Mouse (Mus musculus) heart, embryonic 13.5 days (tissue): ENCODE measurements around the gene Lrrc42. TPM values are rescaled to one million over a fixed set of nuclear protein-coding genes. Genes with fewer than 3 reads are reported as not detected.

Experiments used
- ATAC-seq: fragments of 200-750 bp; cut with Nextera tagmentation; 2 replicates; pipeline ENCODE4 v1.8.0; 2017; ENCODE audit warnings: moderate TSS enrichment; ENCODE audit not compliant: insufficient number of reproducible peaks, low FRiP score, low TSS enrichment; ENCODE audit errors: extremely low read depth
- H3K27ac ChIP-seq: fragments of 300-500 bp; sonication (generic); replicated peaks from 2 replicates; pipeline ENCODE4 v1.5.1; 2015; ENCODE audit warnings: moderate library complexity, mild to moderate bottlenecking, inconsistent platforms
- H3K27me3 ChIP-seq: fragments of 300-500 bp; sonication (generic); replicated peaks from 2 replicates; pipeline ENCODE4 v1.6.1; 2015; ENCODE audit warnings: mild to moderate bottlenecking, inconsistent platforms
- H3K36me3 ChIP-seq: fragments of 300-500 bp; sonication (generic); 2 replicates; pipeline ENCODE4 v1.6.1; 2015; ENCODE audit warnings: mild to moderate bottlenecking, inconsistent platforms
- H3K4me1 ChIP-seq: fragments of 300-500 bp; sonication (generic); 2 replicates; pipeline ENCODE4 v1.6.1; 2015; ENCODE audit warnings: inconsistent platforms
- H3K4me2 ChIP-seq: fragments of 300-500 bp; sonication (generic); 2 replicates; pipeline ENCODE4 v1.6.1; 2015; ENCODE audit warnings: inconsistent platforms, mild to moderate bottlenecking, moderate library complexity
- H3K4me3 ChIP-seq: fragments of 300-500 bp; sonication (generic); 2 replicates; pipeline ENCODE4 v1.5.1; 2015; ENCODE audit warnings: moderate library complexity, mild to moderate bottlenecking, inconsistent platforms
- H3K9ac ChIP-seq: fragments of 300-500 bp; sonication (generic); 2 replicates; pipeline ENCODE4 v1.6.1; 2015; ENCODE audit warnings: inconsistent platforms, mild to moderate bottlenecking, moderate library complexity
- H3K9me3 ChIP-seq: fragments of 300-500 bp; sonication (generic); 2 replicates; pipeline ENCODE4 v1.6.1; 2016; ENCODE audit warnings: inconsistent platforms
- WGBS: fragments of 180-500 bp; shearing (Covaris S2); methylation state at CpG from one replicate; pipeline ENCODE4 v1.1.7; 2015; ENCODE audit warnings: mixed read lengths; 5-methylcytosine and 5-hydroxymethylcytosine counted together
- polyA plus RNA-seq: library from polyadenylated mRNA; unstranded; fragments of >200 nt; fragmentation: Nextera tagmentation; extraction: Ambion mirVana; gene quantifications from 2 replicates; pipeline ENCODE4 v1.2.1, GENCODE M21; 2015

The Lrrc42 gene
- polyA plus RNA-seq, 1 experiment from 2014 or later, result 53.5 TPM

GRCm38 (mm10) chr4:107248061-107248460 is 5.3 kb downstream of the Lrrc42 start:
- Histone ChIP-seq H3K4me2 (no peak overlapping the region), H3K36me3 (peaks cover 11% of the 10 kb centered on the region), H3K4me3 (no peak overlapping the region), H3K27me3 (no peaks in the 10 kb centered on the region), H3K4me1 (peaks cover 84% of the 10 kb centered on the region), H3K9me3 (no peaks in the 10 kb centered on the region), H3K27ac (peak overlapping the region; percentile 76; the same call in 1 of the 2 replicates), H3K9ac (peak overlapping the region; percentile 25; the same call in 1 of the 2 replicates)
- 73% methylated on average over 3 of the region's 3 CpGs for WGBS
- ATAC-seq, result no peak

- Histone ChIP-seq H3K27me3 (no peaks in the 10 kb centered on the region), H3K4me3 (no peak overlapping the region), H3K27ac (peak overlapping the region; percentile 76), H3K4me2 (0 out of 2 replicates have a peak overlapping the region, but pooled peaks have one; percentile 16), H3K9me3 (no peaks in the 10 kb centered on the region), H3K9ac (peak overlapping the region; percentile 47; the same call in 1 of the 2 replicates), H3K4me1 (peaks cover 79% of the 10 kb centered on the region), H3K36me3 (peaks cover 19% of the 10 kb centered on the region)
- 64% methylated on average over 9 of the region's 9 CpGs for WGBS
- ATAC-seq, result no peak
These were observed 6.2 kb downstream of the Lrrc42 start for GRCm38 (mm10) chr4:107247110-107247509.

GRCm38 (mm10) chr4:107246040-107246439 is 7.3 kb downstream of the Lrrc42 start:
- no peaks in the 10 kb centered on the region for H3K27me3 ChIP-seq
- no peak overlapping the region for H3K9ac ChIP-seq
- no peak overlapping the region for H3K4me3 ChIP-seq
- H3K36me3 ChIP-seq, result peaks cover 30% of the 10 kb centered on the region
- WGBS, result 31% methylated on average over 1 of the region's 1 CpGs
- H3K9me3 ChIP-seq, result no peaks in the 10 kb centered on the region
- H3K4me1 ChIP-seq, result peaks cover 72% of the 10 kb centered on the region
- H3K4me2 ChIP-seq, result 0 out of 2 replicates have a peak overlapping the region, but pooled peaks have one; percentile 11
- no peak for ATAC-seq
- peak overlapping the region; percentile 76 for H3K27ac ChIP-seq

- 59% methylated on average over 2 of the region's 2 CpGs for WGBS
- Histone ChIP-seq H3K4me1 (peaks cover 66% of the 10 kb centered on the region), H3K4me3 (no peak overlapping the region), H3K9ac (no peak overlapping the region), H3K27ac (peak overlapping the region; percentile 76), H3K4me2 (peak overlapping the region; percentile 2; the same call in 1 of the 2 replicates), H3K9me3 (no peaks in the 10 kb centered on the region), H3K36me3 (peaks cover 37% of the 10 kb centered on the region), H3K27me3 (no peaks in the 10 kb centered on the region)
- no peak; the same call in 1 of the 2 replicates for ATAC-seq
These were observed 8.0 kb downstream of the Lrrc42 start for GRCm38 (mm10) chr4:107245368-107245767.

- ATAC-seq, result no peak
- Histone ChIP-seq H3K9ac (no peak overlapping the region; the same call in 1 of the 2 replicates), H3K36me3 (peaks cover 53% of the 10 kb centered on the region), H3K4me1 (peaks cover 49% of the 10 kb centered on the region), H3K9me3 (no peaks in the 10 kb centered on the region), H3K4me2 (peak overlapping the region; percentile 12; the same call in 1 of the 2 replicates), H3K27ac (peak overlapping the region; percentile 76), H3K27me3 (no peaks in the 10 kb centered on the region), H3K4me3 (no peak overlapping the region)
- 54% methylated on average over 6 of the region's 6 CpGs for WGBS
These were observed 9.7 kb downstream of the Lrrc42 start for GRCm38 (mm10) chr4:107243365-107244333.

DNA sequence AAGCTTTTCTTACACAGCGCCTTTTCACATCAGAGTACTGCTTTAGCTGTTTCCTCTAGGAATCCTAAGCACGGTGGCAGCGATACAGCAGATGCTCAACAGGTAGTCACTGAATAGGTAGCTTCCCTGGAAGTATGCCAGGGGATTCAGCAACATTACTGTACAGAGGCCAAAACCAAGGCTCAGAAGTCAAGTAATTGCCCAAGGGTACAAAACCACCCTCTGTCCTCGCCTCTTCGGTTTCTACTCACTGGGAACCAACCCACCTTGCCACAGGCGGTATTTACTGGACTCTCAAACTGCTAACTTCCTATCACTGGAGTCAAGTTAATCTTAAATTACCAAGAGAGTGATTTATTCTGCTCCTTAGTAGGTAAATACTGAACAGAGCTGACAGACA is 13.1 kb downstream of the Lrrc42 start:
- Histone ChIP-seq H3K4me1 (peaks cover 17% of the 10 kb centered on the region), H3K9ac (no peak overlapping the region), H3K9me3 (no peaks in the 10 kb centered on the region), H3K4me2 (no peak overlapping the region), H3K36me3 (peaks cover 78% of the 10 kb centered on the region), H3K27ac (no peak overlapping the region), H3K4me3 (no peak overlapping the region), H3K27me3 (0 out of 2 replicates have a peak, but pooled peaks cover 2% of the 10 kb centered on the region)
- WGBS, result 93% methylated on average over 6 of the region's 6 CpGs
- ATAC-seq, result no peak

DNA sequence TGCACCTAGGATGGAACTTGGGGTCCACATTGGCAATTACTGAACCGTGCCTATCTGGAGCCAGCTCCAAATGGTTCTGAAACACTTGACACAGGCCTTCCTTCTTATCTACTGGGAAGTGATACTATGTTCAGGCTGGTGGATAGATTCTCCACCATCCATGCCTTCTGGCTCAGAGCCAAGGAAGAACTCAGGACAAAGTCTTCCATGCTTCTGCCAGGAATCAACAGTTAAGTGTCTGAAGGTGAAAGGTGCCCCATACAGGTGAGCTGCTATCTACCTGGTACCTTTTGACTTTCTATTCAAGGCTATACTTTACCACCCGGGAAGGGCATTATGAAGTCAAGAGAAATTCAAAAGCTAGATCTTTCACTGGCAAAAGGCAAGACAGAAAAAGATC is 15.1 kb downstream of the Lrrc42 start:
- Histone ChIP-seq H3K4me1 (peaks cover 1% of the 10 kb centered on the region), H3K27ac (no peak overlapping the region), H3K9ac (no peak overlapping the region), H3K4me2 (no peak overlapping the region), H3K9me3 (no peaks in the 10 kb centered on the region), H3K36me3 (peaks cover 96% of the 10 kb centered on the region), H3K27me3 (peaks cover 8% of the 10 kb centered on the region), H3K4me3 (no peak overlapping the region)
- WGBS, result 73% methylated on average over 2 of the region's 2 CpGs
- ATAC-seq, result no peak

DNA sequence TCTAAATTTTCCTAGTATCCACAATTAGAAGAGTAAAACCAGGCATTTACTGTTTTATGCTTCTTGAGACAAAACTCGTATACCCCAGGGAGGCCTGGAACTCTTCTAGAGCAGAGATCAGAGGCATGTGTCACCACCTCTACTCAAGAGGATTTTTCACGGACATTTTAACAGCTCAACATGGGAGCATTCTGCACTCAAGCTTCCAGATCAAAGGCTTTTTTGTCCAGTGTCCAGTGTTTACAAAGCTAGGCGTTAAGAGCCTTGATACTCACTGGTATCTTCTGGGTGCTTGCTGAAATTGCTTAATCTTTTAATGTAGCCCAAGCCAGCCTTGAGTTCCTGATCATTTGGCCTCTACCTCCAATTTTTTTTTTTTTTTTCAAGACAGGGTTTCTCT is 21.1 kb downstream of the Lrrc42 start:
- ATAC-seq, result no peak
- no peak overlapping the region for H3K4me3 ChIP-seq
- no peak overlapping the region for H3K4me2 ChIP-seq
- WGBS, result 17% methylated on average over 3 of the region's 3 CpGs
- H3K4me1 ChIP-seq, result peaks cover 16% of the 10 kb centered on the region; the same call in 1 of the 2 replicates
- H3K27me3 ChIP-seq, result peaks cover 22% of the 10 kb centered on the region
- no peak overlapping the region for H3K9ac ChIP-seq
- H3K9me3 ChIP-seq, result no peaks in the 10 kb centered on the region
- H3K27ac ChIP-seq, result no peak overlapping the region
- H3K36me3 ChIP-seq, result peaks cover 62% of the 10 kb centered on the region

- Histone ChIP-seq H3K4me1 (no peaks in the 10 kb centered on the region), H3K9ac (no peak overlapping the region), H3K27ac (no peak overlapping the region), H3K27me3 (peaks cover 34% of the 10 kb centered on the region), H3K9me3 (no peaks in the 10 kb centered on the region), H3K36me3 (peaks cover 8% of the 10 kb centered on the region; the same call in 1 of the 2 replicates), H3K4me2 (no peak overlapping the region), H3K4me3 (no peak overlapping the region)
- WGBS, result 84% methylated on average over 2 of the region's 2 CpGs
- ATAC-seq, result no peak
These were observed 27.0 kb downstream of the Lrrc42 start for GRCm38 (mm10) chr4:107226313-107226712.

- no peak for ATAC-seq
- WGBS, result 75% methylated on average over 11 of the region's 11 CpGs
- no peaks in the 10 kb centered on the region for H3K4me1 ChIP-seq
- no peak overlapping the region for H3K4me3 ChIP-seq
- H3K4me2 ChIP-seq, result no peak overlapping the region
- peaks cover 36% of the 10 kb centered on the region for H3K27me3 ChIP-seq
- H3K9ac ChIP-seq, result no peak overlapping the region
- H3K9me3 ChIP-seq, result no peaks in the 10 kb centered on the region
- H3K36me3 ChIP-seq, result no peaks in the 10 kb centered on the region
- H3K27ac ChIP-seq, result no peak overlapping the region
These were observed 29.8 kb downstream of the Lrrc42 start for GRCm38 (mm10) chr4:107223225-107224204.

- Histone ChIP-seq H3K27ac (no peak overlapping the region), H3K4me2 (no peak overlapping the region), H3K9me3 (no peaks in the 10 kb centered on the region), H3K9ac (no peak overlapping the region), H3K27me3 (peaks cover 48% of the 10 kb centered on the region), H3K36me3 (no peaks in the 10 kb centered on the region), H3K4me1 (peaks cover 8% of the 10 kb centered on the region; the same call in 1 of the 2 replicates), H3K4me3 (no peak overlapping the region)
- 88% methylated on average over 5 of the region's 5 CpGs for WGBS
- no peak for ATAC-seq
These were observed 31.8 kb downstream of the Lrrc42 start for GRCm38 (mm10) chr4:107221524-107221923.
